Mouse (Mus musculus) spleen, adult 2 months (tissue): ENCODE results near the gene Flrt1.

Source experiments
- CTCF ChIP-seq: fragments of 200-500 bp; IDR thresholded peaks from 2 replicates; pipeline ENCODE4 v1.5.1; 2011; ENCODE audit warnings: mild to moderate bottlenecking, inconsistent platforms; ENCODE audit not compliant: insufficient read depth, insufficient read length, insufficient replicate concordance; ENCODE audit errors: extremely low read depth
- POLR2A ChIP-seq: fragments of 200-500 bp; IDR thresholded peaks from 2 replicates; pipeline ENCODE4 v1.6.1; 2011; ENCODE audit warnings: low read depth, low read length, inconsistent platforms

DNA sequence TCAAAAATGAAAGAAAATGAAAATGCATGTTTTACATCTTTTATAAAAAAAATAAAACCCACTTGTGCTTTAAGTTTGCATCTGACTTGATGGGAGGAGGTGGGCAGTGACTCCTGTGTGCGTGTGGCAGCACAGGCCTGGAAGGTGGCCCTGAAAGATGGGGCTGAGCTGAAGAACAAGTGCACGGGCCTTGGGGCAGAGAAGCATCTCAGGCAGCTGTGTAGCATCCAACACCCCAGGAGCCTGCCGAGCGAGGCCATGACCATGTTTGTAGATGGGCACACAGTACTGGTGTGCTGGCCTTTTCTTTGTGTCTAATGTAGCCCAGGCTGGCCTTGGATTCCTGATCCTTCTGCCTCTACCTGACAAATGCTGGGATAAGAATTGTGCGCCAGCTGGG, 43.4 kb downstream of the Flrt1 start:
- no peak for TF ChIP-seq CTCF
- TF ChIP-seq POLR2A: no peak
